In the genomic region with DNA sequence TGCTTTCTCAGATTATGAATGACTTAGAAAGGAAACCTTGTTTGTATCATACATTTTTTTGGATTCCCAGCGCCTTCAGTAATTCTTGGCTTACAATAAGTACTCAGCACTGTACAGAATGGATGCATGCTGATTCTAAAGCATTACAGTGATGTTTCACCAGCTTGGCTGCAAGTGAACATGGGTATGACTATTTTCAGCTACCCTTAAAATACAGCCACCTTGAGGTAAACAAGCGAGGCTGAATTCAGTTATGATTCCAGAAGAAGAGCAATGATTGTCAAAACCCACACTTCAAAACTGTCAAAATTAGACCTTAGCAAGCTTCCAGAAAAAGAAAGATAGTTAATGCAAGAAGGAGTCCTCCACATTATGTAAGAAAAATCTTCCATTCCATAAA, we compare ENCODE assay signal across 18 mouse cellular contexts.
DNase-seq lines count a peak whose midpoint lies in the region; ATAC-seq lines count a peak whose summit lies in the region.
"Had no signal": no experiment of that assay in that cellular context is flagged by ENCODE, and none has a peak within 500 bp of the region (broad histone marks: within the 10 kb centered on the region; RNA-seq: fewer than 3 reads in every experiment).

No protein-coding gene starts in this region.

- no peak for DNase-seq in frontal cortex, postnatal 14 days (ENCODE audit: low spot score in 2 of 2)
- DNase-seq in brain, adult 2 months (ENCODE audit: low read depth, low spot score): peak; percentile 62
- no peak for DNase-seq in lung, postnatal 4 days
- DNase-seq: adrenal gland, adult 2 months; adrenal gland, adult 8-10 months; adrenal gland, postnatal 10 days; adrenal gland, postnatal 14 days; adrenal gland, postnatal 25 days; adrenal gland, postnatal 36 days; B cell, adult 2 months; cerebellum, adult 11 months; cerebellum, adult 11-12 months; cerebellum, adult 18-20 months; cerebellum, adult 2 months had no signal

- peak; percentile 99 for ATAC-seq in frontal cortex, adult (ENCODE audit: low TSS enrichment)
- ATAC-seq: activated CD4-positive, CD25-positive, alpha-beta regulatory T cell, adult 4 months; CD4-positive, CD25-positive, alpha-beta regulatory T cell, adult 4 months; Patski had no signal
